Mouse (Mus musculus) thymus, postnatal 36 days (tissue): ENCODE results near the gene Cldn18.

Experiments used
- DNase-seq, 2 experiments: peaks; one replicate each; pipeline ENCODE4 v3.0.0; 2022; ENCODE audit warnings: mixed read lengths in 2 of 2

The Cldn18 gene

DNA sequence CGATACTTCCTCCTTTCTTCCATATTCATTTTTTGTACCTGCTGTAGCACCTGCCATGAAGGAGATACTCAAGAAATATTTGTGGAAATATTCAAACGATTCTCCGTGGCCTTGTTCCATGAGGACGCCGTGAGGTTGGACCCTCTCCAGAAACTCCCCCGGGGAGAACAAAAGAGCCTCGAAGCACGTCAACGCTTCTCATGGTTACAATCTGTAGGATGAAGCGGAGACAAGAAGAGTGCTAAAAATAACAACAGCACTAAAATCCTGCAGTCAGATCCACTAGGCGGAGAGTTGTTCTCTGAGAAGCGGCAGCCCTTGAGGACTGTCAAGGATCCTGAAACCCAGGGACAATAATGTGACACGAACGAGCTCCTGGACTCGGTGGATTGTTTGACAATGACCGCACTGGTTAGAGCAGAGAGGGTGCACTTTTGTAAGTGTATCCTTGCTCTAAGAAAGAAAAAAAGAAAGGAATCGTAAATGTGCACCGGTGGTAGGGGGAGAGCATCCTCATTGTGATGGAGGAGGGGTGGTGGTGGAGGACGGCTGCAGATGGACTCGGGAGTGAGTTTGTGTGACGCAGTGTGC lies 35.0 kb downstream of the Cldn18 start:
- no peak for DNase-seq

DNA sequence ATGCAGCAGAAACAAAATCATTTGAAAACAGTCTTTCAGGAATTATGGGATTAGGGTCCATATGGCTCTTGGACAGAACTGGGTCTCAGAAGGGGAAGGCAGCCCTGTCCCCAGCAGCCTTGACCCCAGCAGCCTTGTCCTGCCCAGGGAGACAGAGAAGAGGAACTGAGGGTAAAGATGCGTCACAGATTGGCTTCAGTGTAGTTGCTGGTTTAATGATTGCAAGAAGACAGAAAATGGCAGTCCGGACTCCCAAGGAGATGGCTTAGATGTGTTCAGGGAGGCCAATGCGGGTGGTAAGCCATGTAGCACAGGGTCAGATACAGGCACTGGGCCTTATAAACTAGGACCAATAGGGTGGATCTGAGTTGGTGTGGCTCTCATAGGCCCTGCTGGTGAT lies 41.4 kb downstream of the Cldn18 start:
- no peak for DNase-seq

DNA sequence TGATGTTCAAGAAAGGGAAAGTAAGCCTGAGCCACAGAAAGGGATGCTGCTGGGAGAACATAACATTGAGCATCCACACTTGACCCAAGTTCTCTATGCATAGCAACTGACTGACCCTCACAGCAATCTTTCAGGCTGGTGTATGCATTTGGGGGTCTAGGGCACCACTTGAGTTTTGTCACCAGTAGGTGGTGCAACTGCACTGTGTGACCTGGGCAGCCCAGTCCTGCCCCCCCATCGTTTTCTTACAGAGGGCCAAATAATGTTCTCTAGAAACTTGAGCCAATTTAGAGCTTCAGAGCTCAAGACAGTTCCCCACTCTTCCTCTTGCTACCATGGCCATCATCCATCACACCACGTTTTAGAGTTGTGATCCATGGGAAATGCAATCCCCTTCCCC lies 45.5 kb downstream of the Cldn18 start:
- DNase-seq, result no peak

DNA sequence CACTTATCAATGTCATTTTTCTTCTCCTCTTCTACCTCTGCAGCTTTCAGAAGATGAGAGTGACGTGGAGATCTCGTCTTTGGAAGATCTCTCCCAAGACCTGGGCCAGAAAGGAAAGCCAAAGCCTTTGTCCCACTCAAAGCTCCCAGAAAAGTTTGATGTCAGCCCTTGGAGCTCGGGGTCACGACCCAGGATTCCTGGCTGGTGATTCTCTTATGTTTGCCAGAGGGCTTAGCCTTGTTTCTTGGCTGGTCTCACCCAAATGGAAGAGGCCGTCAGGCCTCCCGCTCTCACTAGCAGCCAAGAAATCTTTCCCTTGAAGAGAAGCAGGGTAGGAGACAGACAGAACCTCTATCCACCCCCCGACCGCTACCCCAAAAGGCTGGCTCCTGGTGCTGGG lies 49.5 kb downstream of the Cldn18 start:
- DNase-seq, result no peak

DNA sequence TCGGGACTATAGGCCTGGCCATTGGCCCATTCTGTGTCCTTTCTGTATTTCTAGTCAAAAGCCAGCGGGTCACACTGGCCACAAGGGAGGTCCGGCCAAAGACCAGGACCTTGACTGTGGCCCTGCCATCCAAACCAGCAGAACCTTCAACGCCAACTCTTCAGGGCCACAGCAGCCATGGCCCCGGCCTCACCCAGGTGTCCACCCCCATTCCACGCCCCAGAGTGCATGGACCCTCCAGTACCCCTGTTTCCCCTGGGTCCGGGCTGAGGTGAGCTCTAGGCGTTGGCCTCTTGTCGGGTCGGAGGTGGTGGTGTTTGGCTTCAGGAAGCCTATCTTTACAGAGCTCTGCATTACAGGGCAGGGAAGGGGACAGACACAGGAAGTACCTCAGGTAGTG lies 54.2 kb downstream of the Cldn18 start:
- DNase-seq, result no peak

DNA sequence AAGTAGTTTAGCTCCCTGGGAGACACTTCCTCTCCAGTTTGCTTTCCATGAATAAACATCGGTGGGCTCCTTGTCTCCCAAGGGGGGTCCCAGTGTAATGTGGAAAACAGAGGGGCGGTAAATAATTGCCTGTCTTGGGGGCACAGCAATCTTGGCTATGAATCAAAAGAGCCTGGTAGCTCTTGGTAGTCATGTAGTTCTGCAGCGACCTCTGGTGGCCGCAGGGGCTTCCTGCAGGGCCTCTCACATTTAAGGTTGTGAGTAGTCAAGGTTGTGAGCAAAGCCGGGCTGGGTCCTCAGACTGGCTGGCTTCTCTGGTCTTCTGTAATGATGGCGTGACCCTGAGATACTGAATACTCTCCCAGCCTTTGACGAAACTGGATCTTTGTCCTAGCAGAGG lies 54.7 kb downstream of the Cldn18 start:
- DNase-seq, result peak; percentile 29 to 33

DNA sequence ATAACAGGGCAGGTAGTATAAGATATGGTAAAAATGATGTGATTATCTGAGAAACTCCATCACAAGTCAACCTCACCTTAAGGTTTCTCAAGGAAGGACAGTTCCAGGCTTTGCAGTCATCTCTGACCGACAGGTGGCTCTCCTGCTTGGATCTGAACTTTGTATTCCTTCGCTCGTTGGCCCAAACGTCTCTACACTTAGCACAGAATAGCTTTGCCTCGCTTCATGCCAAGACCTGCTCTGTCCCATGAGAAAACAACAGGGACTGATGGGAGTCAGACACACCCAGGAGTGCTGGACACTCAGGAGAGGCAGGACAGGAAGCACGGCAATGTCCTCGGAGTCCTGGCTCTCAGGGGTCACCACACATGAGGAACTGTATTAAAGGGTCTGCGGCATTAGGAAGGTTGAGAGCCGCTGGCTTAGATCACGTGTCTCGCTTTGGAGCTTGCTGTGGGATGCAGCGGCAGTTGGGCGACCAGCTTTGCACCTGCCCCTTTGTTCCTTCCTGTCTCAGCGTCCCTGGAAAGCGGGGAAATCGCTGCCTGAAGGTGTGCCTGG lies 55.4 kb downstream of the Cldn18 start:
- DNase-seq, result no peak

DNA sequence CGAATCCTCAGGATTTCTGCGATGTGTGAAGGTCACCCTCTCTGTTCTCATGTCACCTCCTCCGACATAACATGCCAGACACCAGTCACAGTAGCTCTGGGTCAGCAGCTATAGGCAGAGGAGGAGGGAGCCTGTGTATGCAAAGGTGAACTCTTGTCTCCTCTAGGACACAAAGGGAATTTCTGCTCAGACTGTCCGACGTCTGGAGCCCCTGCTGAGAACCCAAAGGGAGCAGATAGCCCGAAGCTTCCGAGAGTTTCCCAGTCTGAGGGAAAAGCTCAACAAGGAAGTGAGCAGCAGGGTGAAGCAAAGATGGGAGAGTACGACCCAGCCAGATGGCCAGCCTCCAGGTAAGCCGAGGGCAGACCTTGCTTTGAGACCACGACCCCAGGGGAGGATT lies 56.3 kb downstream of the Cldn18 start:
- DNase-seq, result no peak

DNA sequence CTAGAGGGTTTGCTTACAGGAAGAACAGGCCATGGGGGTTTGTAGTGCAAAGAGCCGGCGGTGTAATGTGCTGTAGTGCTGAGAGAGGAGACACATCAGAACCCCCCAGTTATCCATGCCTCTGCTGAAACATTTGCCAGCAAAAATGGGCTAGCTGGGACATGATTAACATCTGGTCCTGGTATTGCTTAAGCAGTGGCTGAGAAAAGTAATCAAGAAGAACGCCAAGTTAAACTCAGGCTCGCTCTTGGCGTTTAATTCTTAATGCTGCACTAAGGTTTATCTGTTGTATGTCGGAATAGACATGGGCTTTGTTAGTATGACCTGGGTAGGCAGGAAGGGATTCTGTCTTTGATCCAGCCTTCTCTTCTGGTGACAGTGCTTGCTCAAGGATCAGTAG lies 71.0 kb downstream of the Cldn18 start:
- DNase-seq, result no peak

DNA sequence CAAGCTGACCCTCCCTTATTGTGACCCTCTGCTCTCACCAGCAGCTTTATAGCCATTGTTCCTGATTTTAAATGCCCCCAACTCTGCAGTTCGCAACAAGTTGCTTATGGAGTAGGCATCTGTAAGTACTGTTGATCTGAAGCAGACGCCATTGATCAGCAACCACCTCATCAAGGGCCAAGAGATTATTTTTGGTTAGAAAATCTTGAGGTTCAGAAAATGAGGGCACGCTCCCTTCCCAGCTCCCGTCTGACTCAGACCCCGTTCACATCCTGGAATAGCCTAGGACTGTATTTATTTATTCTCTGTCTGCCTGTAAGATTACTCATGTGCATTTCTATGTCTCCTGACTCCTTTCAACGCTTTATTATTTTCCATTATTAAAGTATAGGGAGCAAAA lies 71.7 kb downstream of the Cldn18 start:
- no peak for DNase-seq

DNA sequence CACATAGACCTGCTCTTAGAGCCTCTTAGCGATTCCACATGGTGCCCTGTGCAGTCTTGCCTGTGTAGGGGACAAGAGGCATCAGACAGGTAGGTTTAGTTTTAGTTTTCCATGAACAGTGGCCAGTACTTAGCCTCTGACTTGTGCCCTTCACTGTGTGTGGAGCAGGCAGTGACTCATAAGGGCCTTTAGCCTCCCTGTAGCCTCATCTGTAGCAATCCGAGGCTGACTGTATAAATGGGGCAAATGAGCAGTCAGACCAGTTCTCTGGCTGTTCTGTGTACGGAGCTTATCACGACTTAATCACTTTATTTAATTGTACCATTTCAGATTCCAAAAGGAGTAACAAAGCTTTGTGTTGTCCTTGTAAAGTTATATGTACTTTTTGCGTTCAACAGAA lies 77.1 kb downstream of the Cldn18 start:
- DNase-seq, result no peak
